Mouse (Mus musculus): ENCODE results near the gene Sf3a3. TPM values are rescaled to one million over a fixed set of nuclear protein-coding genes. Genes with fewer than 3 reads are reported as not detected.

The Sf3a3 gene
- polyA plus RNA-seq, 1 experiment from 2014 or later, result 125 TPM

GRCm38 (mm10) chr4:124765802-124766565 is 51.4 kb downstream of the Sf3a3 start:
- no peak overlapping the region for H3K27ac ChIP-seq (ENCODE audit: low read length)
- 80% methylated on average over 23 of the region's 23 CpGs for WGBS

GRCm38 (mm10) chr4:124766566-124766940 is 52.0 kb downstream of the Sf3a3 start:
- no peak overlapping the region for H3K27ac ChIP-seq (ENCODE audit: low read length)
- WGBS, result 72% methylated on average over 2 of the region's 2 CpGs
- no peaks in the 10 kb centered on the region for H3K36me3 ChIP-seq (ENCODE audit: control insufficient read depth, insufficient read depth, low read length)
- no peaks in the 10 kb centered on the region for H3K27me3 ChIP-seq (replicated peaks; ENCODE audit: control insufficient read depth, insufficient read depth, low read length)
- H3K4me1 ChIP-seq (ENCODE audit: control insufficient read depth, insufficient read depth, low read length), result peaks cover under 1% of the 10 kb centered on the region
- H3K4me3 ChIP-seq (ENCODE audit: low read length), result no peak overlapping the region
- peak overlapping the region; percentile 27; the same call in 1 of the 2 replicates for H3K9ac ChIP-seq (ENCODE audit: low read depth, low read length)
- H3K4me2 ChIP-seq (ENCODE audit: low read depth, low read length), result no peak overlapping the region
- no peak for ATAC-seq
- H3K9me3 ChIP-seq (ENCODE audit: control insufficient read depth, low read length), result no peaks in the 10 kb centered on the region

More at GRCm38 (mm10) chr4:124765802-124766565, 51.4 kb downstream of the Sf3a3 start:
- no peak for ATAC-seq
- H3K36me3 ChIP-seq (ENCODE audit: control insufficient read depth, insufficient read depth, low read length), result no peaks in the 10 kb centered on the region
- H3K4me2 ChIP-seq (ENCODE audit: low read depth, low read length), result no peak overlapping the region
- H3K27me3 ChIP-seq (replicated peaks; ENCODE audit: control insufficient read depth, insufficient read depth, low read length), result no peaks in the 10 kb centered on the region
- H3K9me3 ChIP-seq (ENCODE audit: control insufficient read depth, low read length), result no peaks in the 10 kb centered on the region
- H3K9ac ChIP-seq (ENCODE audit: low read depth, low read length), result no peak overlapping the region
- no peaks in the 10 kb centered on the region; the same call in 1 of the 2 replicates for H3K4me1 ChIP-seq (ENCODE audit: control insufficient read depth, insufficient read depth, low read length)
- H3K4me3 ChIP-seq (ENCODE audit: low read length), result no peak overlapping the region

GRCm38 (mm10) chr4:124768963-124769591 is 54.5 kb downstream of the Sf3a3 start:
- no peak for ATAC-seq
- H3K27ac ChIP-seq (ENCODE audit: low read length), result no peak overlapping the region
- WGBS, result 88% methylated on average over 13 of the region's 13 CpGs

GRCm38 (mm10) chr4:124770624-124771023 is 56.0 kb downstream of the Sf3a3 start:
- WGBS, result 71% methylated on average over 5 of the region's 5 CpGs
- Histone ChIP-seq H3K36me3 (ENCODE audit: control insufficient read depth, insufficient read depth, low read length) (no peaks in the 10 kb centered on the region), H3K4me2 (ENCODE audit: low read depth, low read length) (no peak overlapping the region), H3K9me3 (ENCODE audit: control insufficient read depth, low read length) (no peaks in the 10 kb centered on the region), H3K27me3 (replicated peaks; ENCODE audit: control insufficient read depth, insufficient read depth, low read length) (no peaks in the 10 kb centered on the region), H3K9ac (ENCODE audit: low read depth, low read length) (no peak overlapping the region), H3K27ac (ENCODE audit: low read length) (no peak overlapping the region), H3K4me1 (ENCODE audit: control insufficient read depth, insufficient read depth, low read length) (peaks cover 24% of the 10 kb centered on the region), H3K4me3 (ENCODE audit: low read length) (no peak overlapping the region)
- no peak for ATAC-seq

More at GRCm38 (mm10) chr4:124768963-124769591, 54.5 kb downstream of the Sf3a3 start:
- Histone ChIP-seq H3K27me3 (replicated peaks; ENCODE audit: control insufficient read depth, insufficient read depth, low read length) (no peaks in the 10 kb centered on the region), H3K4me2 (ENCODE audit: low read depth, low read length) (no peak overlapping the region), H3K4me1 (ENCODE audit: control insufficient read depth, insufficient read depth, low read length) (peaks cover 16% of the 10 kb centered on the region), H3K36me3 (ENCODE audit: control insufficient read depth, insufficient read depth, low read length) (no peaks in the 10 kb centered on the region), H3K9ac (ENCODE audit: low read depth, low read length) (no peak overlapping the region), H3K9me3 (ENCODE audit: control insufficient read depth, low read length) (no peaks in the 10 kb centered on the region), H3K4me3 (ENCODE audit: low read length) (no peak overlapping the region)

GRCm38 (mm10) chr4:124772125-124772524 is 57.5 kb downstream of the Sf3a3 start:
- Histone ChIP-seq H3K4me1 (ENCODE audit: control insufficient read depth, insufficient read depth, low read length) (peaks cover 24% of the 10 kb centered on the region), H3K9me3 (ENCODE audit: control insufficient read depth, low read length) (no peaks in the 10 kb centered on the region), H3K27me3 (replicated peaks; ENCODE audit: control insufficient read depth, insufficient read depth, low read length) (no peaks in the 10 kb centered on the region), H3K9ac (ENCODE audit: low read depth, low read length) (no peak overlapping the region), H3K4me2 (ENCODE audit: low read depth, low read length) (no peak overlapping the region), H3K27ac (ENCODE audit: low read length) (peak overlapping the region; percentile 84), H3K4me3 (ENCODE audit: low read length) (no peak overlapping the region), H3K36me3 (ENCODE audit: control insufficient read depth, insufficient read depth, low read length) (no peaks in the 10 kb centered on the region)
- 44% methylated on average over 4 of the region's 4 CpGs for WGBS
- peak; percentile 84 for ATAC-seq

GRCm38 (mm10) chr4:124773449-124773848 is 58.9 kb downstream of the Sf3a3 start:
- H3K4me2 ChIP-seq (ENCODE audit: low read depth, low read length), result no peak overlapping the region
- no peaks in the 10 kb centered on the region for H3K36me3 ChIP-seq (ENCODE audit: control insufficient read depth, insufficient read depth, low read length)
- 77% methylated on average over 2 of the region's 2 CpGs for WGBS
- no peak overlapping the region for H3K27ac ChIP-seq (ENCODE audit: low read length)
- no peak overlapping the region for H3K4me3 ChIP-seq (ENCODE audit: low read length)
- H3K9ac ChIP-seq (ENCODE audit: low read depth, low read length), result no peak overlapping the region
- H3K27me3 ChIP-seq (replicated peaks; ENCODE audit: control insufficient read depth, insufficient read depth, low read length), result no peaks in the 10 kb centered on the region
- no peak for ATAC-seq
- no peaks in the 10 kb centered on the region for H3K9me3 ChIP-seq (ENCODE audit: control insufficient read depth, low read length)
- H3K4me1 ChIP-seq (ENCODE audit: control insufficient read depth, insufficient read depth, low read length), result peaks cover 24% of the 10 kb centered on the region

GRCm38 (mm10) chr4:124773995-124774394 is 59.4 kb downstream of the Sf3a3 start:
- Histone ChIP-seq H3K4me1 (ENCODE audit: control insufficient read depth, insufficient read depth, low read length) (peaks cover 24% of the 10 kb centered on the region), H3K36me3 (ENCODE audit: control insufficient read depth, insufficient read depth, low read length) (peaks cover 5% of the 10 kb centered on the region; the same call in 1 of the 2 replicates), H3K9me3 (ENCODE audit: control insufficient read depth, low read length) (no peaks in the 10 kb centered on the region), H3K4me2 (ENCODE audit: low read depth, low read length) (no peak overlapping the region), H3K4me3 (ENCODE audit: low read length) (no peak overlapping the region), H3K27me3 (replicated peaks; ENCODE audit: control insufficient read depth, insufficient read depth, low read length) (no peaks in the 10 kb centered on the region), H3K27ac (ENCODE audit: low read length) (no peak overlapping the region), H3K9ac (ENCODE audit: low read depth, low read length) (no peak overlapping the region)
- WGBS, result 93% methylated on average over 6 of the region's 6 CpGs
- ATAC-seq, result no peak

- no peak overlapping the region for H3K27ac ChIP-seq (ENCODE audit: low read length)
- ATAC-seq, result peak; percentile 43; the same call in 1 of the 2 replicates
- H3K27me3 ChIP-seq (replicated peaks; ENCODE audit: control insufficient read depth, insufficient read depth, low read length), result no peaks in the 10 kb centered on the region
- peaks cover 5% of the 10 kb centered on the region; the same call in 1 of the 2 replicates for H3K36me3 ChIP-seq (ENCODE audit: control insufficient read depth, insufficient read depth, low read length)
- 47% methylated on average over 2 of the region's 2 CpGs for WGBS
- H3K4me1 ChIP-seq (ENCODE audit: control insufficient read depth, insufficient read depth, low read length), result peaks cover 24% of the 10 kb centered on the region
- H3K9ac ChIP-seq (ENCODE audit: low read depth, low read length), result no peak overlapping the region
- no peak overlapping the region for H3K4me3 ChIP-seq (ENCODE audit: low read length)
- H3K9me3 ChIP-seq (ENCODE audit: control insufficient read depth, low read length), result no peaks in the 10 kb centered on the region
- H3K4me2 ChIP-seq (ENCODE audit: low read depth, low read length), result no peak overlapping the region
Measured at GRCm38 (mm10) chr4:124774429-124774828, 59.9 kb downstream of the Sf3a3 start.

- Histone ChIP-seq H3K27ac (ENCODE audit: low read length) (no peak overlapping the region), H3K27me3 (replicated peaks; ENCODE audit: control insufficient read depth, insufficient read depth, low read length) (no peaks in the 10 kb centered on the region), H3K36me3 (ENCODE audit: control insufficient read depth, insufficient read depth, low read length) (peaks cover 13% of the 10 kb centered on the region), H3K4me2 (ENCODE audit: low read depth, low read length) (no peak overlapping the region), H3K4me3 (ENCODE audit: low read length) (no peak overlapping the region), H3K4me1 (ENCODE audit: control insufficient read depth, insufficient read depth, low read length) (no peaks in the 10 kb centered on the region), H3K9ac (ENCODE audit: low read depth, low read length) (no peak overlapping the region), H3K9me3 (ENCODE audit: control insufficient read depth, low read length) (no peaks in the 10 kb centered on the region)
- 92% methylated on average over 7 of the region's 7 CpGs for whole genome bisulfite sequencing
- no peak for ATAC-seq
Measured at GRCm38 (mm10) chr4:124781361-124781760, 66.8 kb downstream of the Sf3a3 start.
